Mouse (Mus musculus) thymus, postnatal 25 days (tissue): ENCODE data around the gene Raet1d.
A peak's percentile ranks its signal among the peaks of the same experiment; 100 is the strongest.
"Not testable (repeated sequence)": the region's sequence is repeated elsewhere in the genome, so short reads cannot be mapped to it uniquely, and the experiment has no call there.

ENCODE experiments used
- DNase-seq: peaks from one replicate; pipeline ENCODE4 v3.0.0; 2022

The Raet1d gene

DNA sequence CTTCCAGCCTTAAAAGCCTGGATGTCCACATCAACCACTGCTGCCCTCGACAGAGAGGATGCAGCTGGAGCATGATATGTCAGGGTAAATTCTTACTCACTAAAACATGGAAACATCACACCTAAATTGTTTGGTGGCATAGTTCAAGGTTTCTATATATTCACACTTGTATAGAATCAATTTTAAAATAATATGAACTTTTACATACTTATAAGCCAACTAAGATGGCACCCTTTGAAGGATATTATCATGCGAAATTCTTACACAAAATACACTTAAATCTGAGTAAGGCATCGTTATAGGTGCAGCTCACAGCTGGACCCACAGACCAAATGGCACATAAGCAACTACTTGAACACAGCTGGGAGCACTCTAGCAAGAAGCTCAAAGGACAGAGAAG lies at the start of gene Raet1d:
Gene Raet1d (plus strand): TSS at position 301 of the 400 bp plus-strand sequence.
- not testable (repeated sequence) for DNase-seq

DNA sequence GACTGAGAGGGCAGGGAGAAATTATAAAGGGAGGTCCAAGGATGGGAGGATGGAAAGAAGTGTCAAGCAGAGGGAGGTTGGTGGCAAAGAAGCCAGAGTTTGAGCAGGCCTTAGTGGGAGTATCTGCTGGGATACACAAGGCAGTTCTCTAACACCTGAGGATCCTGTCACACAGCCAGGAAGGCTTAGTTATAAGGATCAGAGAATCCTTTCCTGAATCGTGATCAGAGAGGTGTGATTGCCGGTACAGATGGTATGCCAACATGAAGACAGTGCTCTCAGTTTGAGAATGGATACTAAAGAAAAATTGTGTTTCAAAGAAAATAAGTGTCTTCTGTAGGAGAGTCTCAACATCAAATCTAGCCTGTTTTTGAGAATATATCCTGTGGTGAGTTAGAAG lies 37.5 kb upstream of the Raet1d start:
- DNase-seq = no peak

DNA sequence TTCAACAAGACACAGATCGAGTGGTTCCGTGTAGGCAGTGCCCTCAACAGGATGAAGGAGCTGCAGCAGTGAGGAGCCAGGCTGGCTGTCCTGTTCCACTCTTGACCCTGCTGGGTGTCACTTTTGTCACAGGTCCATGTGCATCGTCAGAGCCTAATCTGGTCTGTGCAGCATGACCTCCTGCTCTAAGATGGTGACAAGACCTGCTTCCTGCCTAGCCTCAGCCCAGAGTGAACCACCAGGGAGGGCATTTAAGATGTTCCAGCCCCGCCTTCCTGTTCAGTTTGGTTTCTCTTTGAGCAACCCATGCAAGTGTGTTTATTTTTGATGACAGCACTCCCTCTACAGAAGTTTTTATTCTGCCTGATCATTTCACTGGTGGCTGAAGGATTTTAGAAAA lies 14.6 kb upstream of the Raet1d start:
- DNase-seq = peak; percentile 3

DNA sequence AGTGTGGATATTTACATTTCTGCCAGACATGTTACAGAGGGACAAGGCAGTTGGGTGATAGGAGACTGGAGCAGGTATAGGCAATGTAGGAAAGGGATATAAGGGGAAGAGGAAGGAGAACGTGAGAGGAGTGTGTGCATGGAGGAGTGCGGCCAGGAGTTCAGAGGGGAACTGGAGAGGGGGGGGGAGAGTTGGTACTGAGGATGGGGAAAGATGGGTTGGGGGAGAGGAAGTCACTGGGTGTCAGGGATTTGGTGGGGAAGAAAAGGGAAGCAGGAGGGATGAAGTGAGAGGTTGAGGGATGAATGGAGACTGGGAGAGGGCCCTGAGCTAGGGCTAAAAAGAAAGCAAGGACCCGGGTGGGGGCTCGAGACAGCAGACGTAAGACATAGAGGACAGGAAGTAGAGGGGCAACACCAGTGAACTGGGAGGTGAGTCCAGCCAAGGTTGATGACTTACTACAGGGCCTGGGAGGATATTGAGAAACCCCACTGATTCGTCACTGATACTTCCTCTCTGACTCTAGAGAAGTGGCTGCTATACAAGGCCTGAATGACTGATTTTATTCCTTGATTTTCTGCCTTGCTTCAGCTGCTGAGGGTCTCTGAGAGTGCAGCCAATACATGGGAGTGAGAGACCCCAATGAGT lies 6.7 kb upstream of the Raet1d start:
- not testable (repeated sequence) for DNase-seq

DNA sequence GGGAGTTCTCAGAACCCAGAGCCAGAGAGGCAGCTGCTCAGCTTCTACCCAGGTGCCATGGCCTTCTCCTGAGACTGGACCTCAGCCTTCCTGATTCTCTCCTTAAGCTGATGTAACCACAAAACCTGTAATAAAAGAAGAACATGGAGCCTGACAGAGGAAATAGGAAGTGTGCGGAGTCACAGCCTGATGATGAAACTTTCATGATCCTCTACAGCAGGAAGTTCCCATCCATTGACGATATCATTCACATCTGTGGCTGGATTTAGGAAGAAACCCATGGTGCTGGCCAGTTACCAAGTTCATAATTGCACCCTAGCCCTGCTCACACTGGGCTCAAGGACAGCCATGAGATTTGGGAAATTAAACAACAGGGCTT lies 6.2 kb upstream of the Raet1d start:
- not testable (repeated sequence) for DNase-seq

DNA sequence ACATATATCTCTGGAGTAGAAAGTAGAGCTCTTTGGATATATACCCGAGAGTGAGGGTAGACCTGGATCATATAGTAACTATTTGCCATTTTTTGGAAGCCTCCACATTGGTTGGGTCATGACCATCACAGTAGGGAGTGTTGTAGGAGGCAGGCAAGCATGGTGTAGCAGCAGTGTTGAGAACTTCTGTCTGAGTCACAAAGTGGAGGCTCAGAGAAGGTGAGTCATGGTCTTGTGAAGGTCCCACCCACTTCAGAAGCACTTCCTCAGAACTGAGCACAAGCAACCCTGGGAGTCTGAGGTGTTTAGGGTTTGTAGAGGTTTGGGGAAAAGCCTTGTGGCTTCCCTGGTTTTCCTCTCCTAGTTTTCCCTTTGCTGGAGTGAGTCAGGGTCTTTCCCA lies 3.0 kb upstream of the Raet1d start:
- not testable (repeated sequence) for DNase-seq

DNA sequence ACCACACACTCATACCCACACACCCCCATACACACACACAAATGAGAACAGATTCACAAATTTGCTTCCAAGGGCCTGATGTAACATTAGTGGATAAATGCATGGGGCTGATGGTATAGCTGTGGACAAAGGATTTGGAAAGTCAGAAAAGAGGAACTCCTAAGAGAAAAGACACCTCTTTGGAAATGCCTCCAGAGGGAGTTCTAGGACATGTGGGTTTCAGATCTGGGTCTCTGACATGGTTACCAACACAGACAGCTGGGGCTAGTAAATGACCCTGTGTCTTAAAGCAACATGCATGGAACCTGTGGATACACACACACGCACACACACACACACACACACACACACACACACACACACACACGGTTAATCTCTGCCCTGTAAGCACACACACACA lies 605 bp downstream of the Raet1d start:
- not testable (repeated sequence) for DNase-seq

DNA sequence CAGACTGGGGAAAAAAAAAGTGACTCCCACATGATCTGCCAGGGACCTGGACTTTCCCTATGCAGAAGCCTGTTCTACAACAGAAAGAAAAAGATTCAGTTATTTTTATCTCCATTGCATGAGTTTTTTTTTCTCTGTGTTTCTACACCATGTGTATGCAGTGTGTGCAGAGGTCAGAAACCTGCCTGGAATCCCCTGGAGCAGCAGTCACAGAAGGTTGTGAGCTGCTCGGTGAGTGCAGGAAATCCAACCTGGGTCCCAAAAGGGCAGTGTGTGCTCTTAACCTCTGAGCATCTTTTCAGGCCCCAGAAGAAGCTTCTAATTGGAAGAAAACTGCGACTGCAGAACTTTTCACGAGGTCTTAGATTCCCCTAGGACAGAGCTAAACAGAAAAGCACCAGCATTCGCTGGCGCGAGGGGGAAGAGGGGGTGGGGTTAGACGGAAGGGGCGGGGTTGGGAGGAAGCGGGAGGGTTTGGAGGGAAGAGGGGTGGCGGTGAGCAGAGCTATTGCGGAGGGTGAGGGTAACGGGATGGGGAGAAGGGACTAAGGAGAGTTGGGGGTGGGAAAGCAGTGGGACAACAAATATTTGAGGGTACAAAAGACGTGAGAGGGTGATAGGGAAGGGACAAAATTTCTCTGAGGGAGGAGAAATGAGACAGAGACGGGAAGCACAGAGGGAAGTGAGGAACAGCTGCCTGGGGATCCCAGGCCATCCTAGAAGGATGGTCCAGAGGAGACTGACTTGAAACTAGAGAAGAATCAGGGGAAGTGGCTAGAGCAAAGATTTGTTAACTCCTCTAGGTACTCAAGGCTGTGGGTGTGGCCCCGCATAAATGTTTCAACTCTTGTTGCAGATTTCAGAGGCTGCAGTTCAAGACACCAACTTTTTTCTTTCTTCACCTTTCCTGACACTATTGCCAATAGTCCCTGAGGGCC lies 1.3 kb downstream of the Raet1d start:
- peak; percentile 1 for DNase-seq

DNA sequence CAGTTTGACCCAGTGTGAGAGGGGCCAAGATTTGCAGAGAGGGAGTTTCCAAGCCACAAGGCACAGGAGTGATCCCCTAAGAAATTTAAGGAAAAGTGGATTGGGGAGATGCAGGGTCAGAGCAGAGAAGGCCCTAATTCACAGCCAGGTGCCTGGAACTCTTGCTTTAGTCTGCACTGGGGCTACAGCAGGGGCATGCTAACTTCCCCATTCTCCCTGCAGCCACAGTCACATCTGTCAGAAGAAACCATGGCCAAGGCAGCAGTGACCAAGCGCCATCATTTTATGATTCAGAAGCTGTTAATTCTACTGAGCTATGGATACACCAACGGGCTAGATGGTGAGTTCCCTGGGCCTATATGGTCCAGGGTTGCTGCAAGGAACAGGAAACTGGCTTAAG lies 2.1 kb downstream of the Raet1d start:
- not testable (repeated sequence) for DNase-seq

DNA sequence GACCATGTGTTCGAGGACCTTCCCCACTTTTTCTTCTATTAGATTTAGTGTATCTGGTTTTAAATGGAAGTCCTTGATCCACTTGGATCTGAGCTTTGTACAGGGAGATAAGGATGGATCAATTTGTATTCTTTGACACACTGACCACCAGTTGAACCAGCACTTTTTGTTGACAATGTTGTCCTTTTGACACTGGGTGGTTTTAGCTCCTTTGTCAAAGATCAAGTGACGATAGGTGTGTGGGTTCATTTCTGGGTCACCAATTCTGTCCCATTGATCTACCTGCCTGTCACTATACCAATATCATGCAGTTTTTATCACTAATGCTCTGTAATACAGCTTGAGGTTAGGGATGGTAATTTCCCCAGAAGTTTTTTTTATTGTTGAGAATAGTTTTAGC lies 4.6 kb downstream of the Raet1d start:
- not testable (repeated sequence) for DNase-seq

DNA sequence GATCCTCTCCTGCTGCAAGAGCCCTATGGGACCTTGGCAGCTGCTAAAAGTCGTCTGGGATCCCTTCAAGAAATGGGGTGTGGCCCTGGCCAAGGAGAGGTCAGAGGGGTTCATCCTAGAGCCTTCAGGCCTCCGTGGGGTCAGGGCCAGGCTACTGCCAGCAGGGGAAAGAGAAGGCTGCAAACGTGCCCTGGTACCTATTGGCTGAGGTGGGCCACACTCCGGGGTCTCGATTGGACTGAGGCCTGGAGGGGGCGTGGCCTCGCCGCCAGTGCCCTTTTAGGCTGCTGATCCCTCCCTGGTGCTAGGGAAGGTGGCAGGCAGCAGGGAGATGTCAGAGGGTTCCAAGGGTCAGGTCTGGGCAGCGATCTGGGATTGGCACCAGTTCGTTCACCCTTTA lies 20.9 kb downstream of the Raet1d start:
- not testable (repeated sequence) for DNase-seq

DNA sequence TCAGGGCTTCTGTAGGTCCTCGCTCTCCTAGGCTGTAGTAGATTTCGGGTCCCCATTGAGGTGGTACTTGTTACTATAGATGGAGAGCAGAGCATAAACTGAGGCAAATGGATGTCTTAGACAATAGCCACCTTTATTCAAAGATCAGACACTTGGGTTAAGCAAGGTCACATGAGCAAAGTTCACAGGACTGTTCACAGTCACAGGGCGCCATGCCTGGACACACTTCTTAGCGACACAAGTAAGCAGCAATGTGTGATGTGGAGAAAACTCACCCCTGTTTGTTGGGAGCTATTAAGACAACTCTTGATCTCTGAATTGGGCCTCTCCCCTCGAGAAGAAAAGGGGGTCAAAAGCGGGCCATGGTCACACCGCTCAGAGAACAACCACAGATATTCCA lies 29.8 kb downstream of the Raet1d start:
- DNase-seq = not testable (repeated sequence)

DNA sequence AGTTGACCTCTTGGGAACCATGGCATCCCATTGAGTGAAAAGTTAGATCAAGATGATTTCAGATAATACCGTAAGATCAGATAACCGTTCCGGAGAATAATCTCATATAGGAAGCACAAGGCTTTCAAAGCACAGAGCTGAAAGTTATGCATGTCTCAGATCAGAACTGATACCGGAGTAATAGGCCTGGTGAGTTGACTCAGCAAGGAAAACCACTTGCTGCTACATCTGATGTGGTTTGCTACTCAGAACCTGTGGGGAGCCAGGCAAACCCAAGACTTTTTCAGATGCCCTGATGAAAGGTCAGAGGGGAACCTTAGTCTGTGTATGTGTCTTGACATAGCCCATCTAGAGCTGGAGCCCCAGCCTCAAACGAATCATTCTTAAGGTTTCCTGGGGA lies 31.3 kb downstream of the Raet1d start:
- DNase-seq = not testable (repeated sequence)

DNA sequence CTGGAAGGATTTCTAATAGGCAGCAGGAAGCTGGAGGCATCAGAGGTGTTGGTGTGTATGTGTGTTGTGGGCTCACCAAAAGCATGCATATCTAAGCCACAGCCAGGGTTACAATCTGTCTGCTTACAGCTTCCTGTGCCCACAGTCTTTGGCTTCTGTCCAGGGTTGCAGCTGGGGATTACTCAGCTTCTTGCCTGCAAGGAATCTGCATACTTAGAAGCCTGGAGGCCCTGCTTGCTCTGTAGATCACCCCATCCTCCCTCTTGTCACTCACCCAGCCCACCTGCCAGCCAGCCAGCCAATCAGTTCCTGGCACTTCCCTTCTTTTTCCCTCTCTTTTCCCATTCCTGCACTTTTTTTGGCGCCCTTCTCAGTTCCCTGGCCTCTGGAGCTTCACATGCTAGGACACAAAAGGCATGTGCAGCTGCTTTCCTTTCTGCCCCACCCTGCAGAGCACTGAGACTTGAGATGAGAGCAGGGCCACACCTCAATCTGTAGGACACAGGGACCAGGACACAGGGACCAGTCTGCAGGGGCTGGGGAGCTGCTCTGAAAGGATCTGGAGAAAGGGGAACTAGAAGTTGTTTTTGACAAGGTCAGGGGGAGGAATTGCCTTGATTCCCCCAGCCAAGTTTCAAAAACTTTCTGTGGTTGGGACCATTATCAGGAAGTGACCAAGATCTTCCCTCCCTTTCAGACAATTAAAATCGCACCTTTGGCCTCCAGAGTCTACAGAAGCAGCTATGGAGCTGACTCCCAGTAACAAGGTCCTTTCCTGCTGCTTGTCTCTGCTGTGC lies 32.9 kb downstream of the Raet1d start:
- not testable (repeated sequence) for DNase-seq

DNA sequence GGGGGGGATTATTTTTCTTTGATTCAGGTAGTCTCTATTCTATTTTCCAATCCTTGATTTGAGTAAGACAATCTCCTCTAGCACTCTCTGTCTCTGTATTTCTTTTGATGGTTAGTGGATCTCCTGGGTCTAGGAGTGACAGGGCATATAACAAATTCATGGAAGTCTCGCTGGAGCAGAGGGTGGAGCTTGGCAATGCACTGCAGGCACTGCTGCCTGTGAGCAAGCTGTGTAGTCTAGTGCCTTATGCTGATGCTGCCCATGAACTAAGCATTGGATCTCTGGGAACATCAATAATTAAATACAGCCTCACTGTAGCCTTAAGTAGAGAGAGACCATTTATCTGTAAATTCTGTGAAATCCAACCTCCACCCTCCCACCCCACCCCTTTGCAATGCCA lies 36.3 kb downstream of the Raet1d start:
- not testable (repeated sequence) for DNase-seq

DNA sequence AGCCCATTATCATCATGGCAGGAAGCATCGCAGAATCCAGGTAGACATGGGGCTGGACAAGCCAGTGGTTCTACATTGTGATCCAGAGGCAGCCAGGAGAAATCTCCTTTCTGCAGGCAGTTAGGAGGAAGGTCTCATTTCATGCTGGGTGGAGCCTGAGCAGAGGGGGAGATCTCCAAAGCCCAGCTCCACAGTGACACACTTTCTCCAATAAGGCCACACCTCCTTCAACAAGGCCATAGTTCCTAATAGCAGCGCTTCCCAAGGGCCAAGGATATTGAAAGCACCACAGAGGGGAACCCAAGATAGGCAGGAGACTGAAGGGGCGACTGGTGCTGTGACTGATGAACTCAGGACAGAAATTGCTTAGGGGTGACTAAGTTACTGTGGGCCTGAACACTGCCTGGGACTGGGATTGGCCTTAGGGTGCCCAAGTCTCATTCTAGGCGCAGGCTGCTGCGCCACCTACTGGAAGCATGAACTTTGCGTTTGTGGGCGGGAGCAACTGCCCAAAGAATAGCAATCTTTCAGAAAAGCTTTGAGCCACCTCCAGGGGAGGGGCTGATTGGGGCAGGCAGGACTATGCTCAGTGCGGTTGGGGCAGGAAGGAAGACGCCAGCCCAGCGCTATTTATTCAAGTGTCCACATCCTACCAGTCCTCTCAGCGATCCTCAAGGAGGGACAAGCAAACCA lies 42.0 kb downstream of the Raet1d start:
- DNase-seq = peak; percentile 17

DNA sequence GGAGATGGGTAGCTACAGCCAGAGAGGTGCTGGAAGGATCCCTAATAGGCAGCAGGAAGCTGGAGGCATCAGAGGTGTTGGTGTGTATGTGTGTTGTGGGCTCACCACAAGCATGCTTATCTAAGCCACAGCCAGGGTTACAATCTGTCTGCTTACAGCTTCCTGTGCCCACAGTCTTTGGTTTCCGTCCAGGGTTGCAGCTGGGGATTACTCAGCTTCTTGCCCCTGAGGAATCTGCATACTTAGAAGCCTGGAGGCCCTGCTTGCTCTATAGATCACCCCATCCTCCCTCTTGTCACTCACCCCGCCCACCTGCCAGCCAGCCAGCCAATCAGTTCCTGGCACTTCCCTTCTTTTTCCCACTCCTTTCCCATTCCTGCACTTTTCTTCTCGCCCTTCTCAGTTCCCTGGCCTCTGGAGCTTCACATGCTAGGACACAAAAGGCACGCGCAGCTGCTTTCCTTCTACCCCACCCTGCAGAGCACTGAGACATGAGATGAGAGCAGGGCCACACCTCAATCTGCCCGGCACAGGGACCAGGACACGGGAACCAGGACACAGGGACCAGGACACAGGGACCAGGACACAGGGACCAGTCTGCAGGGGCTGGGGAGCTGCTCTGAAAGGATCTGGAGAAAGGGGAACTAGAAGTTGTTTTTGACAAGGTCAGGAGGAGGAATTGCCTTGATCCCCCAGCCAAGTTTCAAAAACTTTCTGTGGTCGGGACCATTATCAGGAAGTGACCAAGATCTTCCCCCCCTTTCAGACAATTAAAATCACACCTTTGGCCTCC lies 53.5 kb downstream of the Raet1d start:
- peak; percentile 4 for DNase-seq
